Mouse (Mus musculus) cortical plate, adult 2 months (tissue): ENCODE results near the gene Plp1.

Experiments
- CTCF ChIP-seq: fragments of 200-500 bp; IDR thresholded peaks from 2 replicates; pipeline ENCODE4 v1.5.1; 2011; ENCODE audit warnings: mild to moderate bottlenecking, control low read depth, low read length; ENCODE audit not compliant: insufficient read depth; ENCODE audit errors: extremely low read depth
- POLR2A ChIP-seq: fragments of 200-500 bp; IDR thresholded peaks from 2 replicates; pipeline ENCODE4 v1.6.1; 2011; ENCODE audit warnings: mild to moderate bottlenecking, low read length, control low read depth; ENCODE audit not compliant: insufficient read depth; ENCODE audit errors: extremely low read depth

GRCm38 (mm10) chrX:136789446-136789845, 33.0 kb upstream of the Plp1 start:
- TF ChIP-seq CTCF, result no peak
- TF ChIP-seq POLR2A, result no peak
